In genomic region chr14:23095158-23096016, GRCm38 (mm10) we compare ENCODE assay signal across 15 mouse cellular contexts.
DNase-seq lines count a peak whose midpoint lies in the region; ATAC-seq lines count a peak whose summit lies in the region.
"Had no signal": no experiment of that assay in that cellular context is flagged by ENCODE, and none has a peak within 500 bp of the region (broad histone marks: within the 10 kb centered on the region; RNA-seq: fewer than 3 reads in every experiment).

No protein-coding gene starts in this region.

- no peak overlapping the region for H3K4me3 ChIP-seq in heart, embryonic 10.5 days
- H3K4me3 ChIP-seq in forebrain, embryonic 15.5 days: 0 out of 2 replicates have a peak overlapping the region, but pooled peaks have one; percentile 1
- H3K4me3 ChIP-seq in midbrain, embryonic 13.5 days (replicated peaks): no peak overlapping the region
- H3K4me3 ChIP-seq: embryonic facial prominence, embryonic 13.5 days; heart, adult 2 months had no signal

- WGBS in heart, embryonic 10.5 days: 68% methylated on average over 10 of the region's 10 CpGs
- 22% methylated on average over 10 of the region's 10 CpGs for WGBS in forebrain, embryonic 15.5 days
- WGBS in midbrain, embryonic 13.5 days: 28% methylated on average over 10 of the region's 10 CpGs

- peak; percentile 69 for ATAC-seq in forebrain, embryonic 15.5 days (replicated peaks)
- 0 out of 2 replicates have a peak, but pooled peaks have one; percentile 53 for ATAC-seq in midbrain, embryonic 13.5 days
- ATAC-seq: lung, postnatal 0 days had no signal

- peaks cover 9% of the 10 kb centered on the region for H3K4me1 ChIP-seq in heart, embryonic 10.5 days
- H3K4me1 ChIP-seq in forebrain, embryonic 15.5 days: peaks cover 23% of the 10 kb centered on the region
- peaks cover 22% of the 10 kb centered on the region for H3K4me1 ChIP-seq in midbrain, embryonic 13.5 days (replicated peaks)

- no peak overlapping the region for H3K27ac ChIP-seq in heart, embryonic 10.5 days
- H3K27ac ChIP-seq in forebrain, embryonic 15.5 days (replicated peaks): peak overlapping the region; percentile 74
- H3K27ac ChIP-seq in midbrain, embryonic 13.5 days: peak overlapping the region; percentile 56
- H3K27ac ChIP-seq: embryonic facial prominence, embryonic 13.5 days; heart, adult 2 months had no signal

- H3K27me3 ChIP-seq in heart, embryonic 10.5 days (ENCODE audit: insufficient read depth, poor library complexity, severe bottlenecking): no peaks in the 10 kb centered on the region
- no peaks in the 10 kb centered on the region for H3K27me3 ChIP-seq in forebrain, embryonic 15.5 days
- no peaks in the 10 kb centered on the region for H3K27me3 ChIP-seq in midbrain, embryonic 13.5 days
- H3K27me3 ChIP-seq: embryonic facial prominence, embryonic 13.5 days had no signal

- peak; percentile 58 for DNase-seq in heart, adult 11 months
- DNase-seq in heart, embryonic 10.5 days (ENCODE audit: low spot score): no peak
- DNase-seq in kidney, adult 9 months: peak; percentile 70
- DNase-seq in embryo, embryonic 9.5 days (ENCODE audit: extremely low spot score): no peak
- DNase-seq in lung, postnatal 10 days: no peak
- DNase-seq in natural killer cell, adult 2 months (ENCODE audit: low spot score in 2 of 2): no peak
- DNase-seq: adrenal gland, adult 8-10 months; cerebellum, postnatal 36 days; heart, adult 2 months; heart, postnatal 14 days had no signal

- H3K4me2 ChIP-seq in forebrain, embryonic 15.5 days (replicated peaks): peak overlapping the region; percentile 16
- H3K4me2 ChIP-seq in midbrain, embryonic 13.5 days (replicated peaks): peak overlapping the region; percentile 25; the same call in 1 of the 2 replicates
- H3K4me2 ChIP-seq: embryonic facial prominence, embryonic 13.5 days; liver, embryonic 11.5 days had no signal

- H3K9ac ChIP-seq in forebrain, embryonic 15.5 days (replicated peaks): no peak overlapping the region
- no peak overlapping the region for H3K9ac ChIP-seq in midbrain, embryonic 13.5 days (replicated peaks)
- H3K9ac ChIP-seq: embryonic facial prominence, embryonic 13.5 days had no signal

- no peaks in the 10 kb centered on the region for H3K9me3 ChIP-seq in heart, embryonic 10.5 days
- H3K9me3 ChIP-seq in forebrain, embryonic 15.5 days: no peaks in the 10 kb centered on the region
- no peaks in the 10 kb centered on the region for H3K9me3 ChIP-seq in midbrain, embryonic 13.5 days
- H3K9me3 ChIP-seq: embryonic facial prominence, embryonic 13.5 days had no signal

- no peaks in the 10 kb centered on the region for H3K36me3 ChIP-seq in heart, embryonic 10.5 days
- H3K36me3 ChIP-seq in forebrain, embryonic 15.5 days: no peaks in the 10 kb centered on the region
- H3K36me3 ChIP-seq in midbrain, embryonic 13.5 days: no peaks in the 10 kb centered on the region
- H3K36me3 ChIP-seq: embryonic facial prominence, embryonic 13.5 days had no signal

Comparison
In these comparisons a context has a peak if more than half of its experiments do, and no peak if none do; other contexts are left out.
1. DNase-seq: peak in heart, adult 11 months (single experiment) and kidney, adult 9 months (single experiment); none in heart, embryonic 10.5 days (single experiment), embryo, embryonic 9.5 days (single experiment), lung, postnatal 10 days (single experiment) and natural killer cell, adult 2 months (0 of 2).